Mouse (Mus musculus): ENCODE data around the gene Eml4. TPM values are rescaled to one million over a fixed set of nuclear protein-coding genes. Genes with fewer than 3 reads are reported as not detected.

Gene Eml4
- total and polyA plus RNA-seq, 3 experiments: 38.2 to 75.6 (median 60.1) TPM

DNA sequence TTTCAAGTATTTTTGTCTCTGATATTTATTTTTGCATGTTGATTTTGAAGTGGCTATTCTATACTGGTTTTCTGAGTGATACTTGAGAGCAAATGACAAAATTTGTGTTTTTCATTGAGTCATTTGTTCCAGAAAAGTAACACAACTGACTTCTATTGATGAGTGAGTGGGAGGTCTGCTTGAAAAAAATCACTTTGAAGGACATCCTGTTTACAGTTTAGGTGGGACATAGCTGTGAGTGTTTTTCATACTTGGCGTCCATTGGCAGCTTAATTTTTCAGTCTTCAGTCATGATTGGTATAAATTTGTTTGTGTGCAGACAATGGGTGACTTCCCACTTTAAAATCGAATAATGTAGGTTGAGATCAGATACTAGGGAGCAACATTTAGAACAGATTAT lies 14.4 kb downstream of the Eml4 start:
- Histone ChIP-seq H3K9me3 (replicated peaks; ENCODE audit: low read length) (no peaks in the 10 kb centered on the region), H3K27me3 (replicated peaks) (no peaks in the 10 kb centered on the region), H3K27ac (ENCODE audit: insufficient read depth, low read depth) (no peak overlapping the region), H3K4me1 (ENCODE audit: control insufficient read depth in 1 of 2, insufficient read depth in 2 of 2) (peaks cover 5 to 63% of the 10 kb centered on the region in 2 experiments; a peak in 3 of 4 replicates), H3K79me2 (replicated peaks; ENCODE audit: control insufficient read depth, extremely low read depth, insufficient read depth, poor library complexity, severe bottlenecking) (peaks cover 66% of the 10 kb centered on the region), H3K9ac (ENCODE audit: insufficient read depth, low read depth) (no peak overlapping the region), H3K4me2 (ENCODE audit: insufficient read depth, low read depth, poor library complexity, severe bottlenecking) (no peak overlapping the region), H3K36me3 (replicated peaks in 1 of 2; ENCODE audit: control insufficient read depth in 1 of 2, insufficient read depth in 1 of 2, low read length in 1 of 2) (peaks cover 0 to 40% of the 10 kb centered on the region in 2 experiments), H3K4me3 (replicated peaks in 1 of 3; ENCODE audit: low read depth in 2 of 3, low read length in 2 of 3, poor library complexity in 1 of 3) (no peak overlapping the region)
- dilution Hi-C loops (cut with MboI; ENCODE audit: extremely low pct_ligation_motif_present, extremely low pct_unique_long_range_greater_than_20kb, low sequenced_read_pairs): no loop called here
- no peak for DNase-seq (ENCODE audit: extremely low read depth)
- in situ Hi-C loops (cut with MboI; ENCODE audit: low pct_ligation_motif_present, low pct_unique_long_range_greater_than_20kb, low sequenced_read_pairs): no loop called here
- no peak for TF ChIP-seq CTCF (conservative IDR thresholded peaks at IDR 0.05 in 1 of 2, IDR thresholded peaks at IDR 0.05 in 1 of 2; ENCODE audit: low read depth in 2 of 2, low read length in 2 of 2)
- no peak for TF ChIP-seq POLR2AphosphoS2 (IDR thresholded peaks at IDR 0.05; ENCODE audit: low read depth, low read length)
- no peak for TF ChIP-seq TCF12 (IDR thresholded peaks at IDR 0.05; ENCODE audit: low read depth, low read length)
- no peak for TF ChIP-seq E2F4 (IDR thresholded peaks at IDR 0.05; ENCODE audit: insufficient replicate concordance, low read depth, low read length)
- no peak for TF ChIP-seq ZNF384 (IDR thresholded peaks at IDR 0.05; ENCODE audit: low read depth, low read length)
- TF ChIP-seq SMC3 (IDR thresholded peaks at IDR 0.05; ENCODE audit: low read depth, low read length): no peak
- TF ChIP-seq PAX5 (IDR thresholded peaks at IDR 0.05; ENCODE audit: low read length): no peak
- no peak for TF ChIP-seq MEF2A (IDR thresholded peaks at IDR 0.05; ENCODE audit: borderline replicate concordance, low read depth, low read length)
- no peak for TF ChIP-seq JUN (IDR thresholded peaks at IDR 0.05; ENCODE audit: insufficient read depth, low read depth, low read length)
- no peak for TF ChIP-seq MAZ (IDR thresholded peaks at IDR 0.05; ENCODE audit: low read depth, low read length)
- no peak for TF ChIP-seq JUND (conservative IDR thresholded peaks at IDR 0.05; ENCODE audit: low read depth, low read length)
- no peak for TF ChIP-seq ZC3H11A (IDR thresholded peaks at IDR 0.05; ENCODE audit: low read depth, low read length)
- no peak for TF ChIP-seq MAFK (IDR thresholded peaks at IDR 0.05; ENCODE audit: insufficient replicate concordance, low read length)
- no peak for TF ChIP-seq USF2 (conservative IDR thresholded peaks at IDR 0.05; ENCODE audit: low read depth, low read length)
- TF ChIP-seq IRF4 (IDR thresholded peaks at IDR 0.05; ENCODE audit: low read depth, low read length): no peak
- no peak for TF ChIP-seq USF1 (IDR thresholded peaks at IDR 0.05; ENCODE audit: low read depth, low read length)

DNA sequence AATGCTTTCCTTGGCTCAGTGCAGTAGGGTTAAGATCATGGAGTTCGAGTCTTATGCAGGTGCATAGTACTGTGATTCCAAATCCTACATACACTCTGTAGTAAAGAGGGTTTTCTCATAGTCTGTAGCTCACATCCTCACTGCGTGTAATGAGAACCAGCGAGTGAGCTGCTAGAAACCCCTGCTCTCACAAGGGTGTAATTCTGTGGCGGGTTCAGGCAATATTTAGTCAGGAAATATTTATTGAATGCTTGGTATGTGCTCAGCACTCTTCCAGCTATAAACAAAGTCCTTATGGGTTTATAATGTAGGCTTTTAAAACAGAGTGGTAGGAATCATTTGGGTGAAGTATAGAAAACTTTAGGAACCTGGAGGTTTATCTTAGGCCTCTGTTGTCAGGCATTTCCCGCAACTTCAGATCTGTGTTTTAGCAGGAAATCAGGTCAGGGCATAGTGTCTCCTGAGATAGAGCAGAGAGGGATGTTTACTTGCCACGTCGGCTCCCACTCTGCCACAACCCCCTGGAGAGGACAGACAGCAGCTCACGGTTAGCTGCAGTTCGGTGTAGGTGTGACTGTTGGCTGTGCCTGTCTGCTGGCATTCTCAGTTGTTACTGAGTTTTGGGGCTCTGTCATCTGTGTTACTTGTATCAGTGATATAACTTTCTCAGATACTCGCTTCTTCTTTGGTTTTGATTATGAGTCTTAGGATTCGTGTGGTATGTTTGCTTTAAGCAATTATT lies 15.1 kb downstream of the Eml4 start:
- Histone ChIP-seq H3K4me3 (replicated peaks in 1 of 3; ENCODE audit: low read depth in 2 of 3, low read length in 2 of 3, poor library complexity in 1 of 3) (no peak overlapping the region), H3K9ac (ENCODE audit: insufficient read depth, low read depth) (no peak overlapping the region), H3K9me3 (replicated peaks; ENCODE audit: low read length) (no peaks in the 10 kb centered on the region), H3K27ac (ENCODE audit: insufficient read depth, low read depth) (no peak overlapping the region), H3K4me2 (ENCODE audit: insufficient read depth, low read depth, poor library complexity, severe bottlenecking) (no peak overlapping the region), H3K4me1 (ENCODE audit: control insufficient read depth in 1 of 2, insufficient read depth in 2 of 2) (peaks cover 5 to 60% of the 10 kb centered on the region in 2 experiments; a peak in 3 of 4 replicates), H3K27me3 (replicated peaks) (no peaks in the 10 kb centered on the region), H3K79me2 (replicated peaks; ENCODE audit: control insufficient read depth, extremely low read depth, insufficient read depth, poor library complexity, severe bottlenecking) (peaks cover 68% of the 10 kb centered on the region), H3K36me3 (replicated peaks in 1 of 2; ENCODE audit: control insufficient read depth in 1 of 2, insufficient read depth in 1 of 2, low read length in 1 of 2) (peaks cover 0 to 37% of the 10 kb centered on the region in 2 experiments)
- DNase-seq (ENCODE audit: extremely low read depth): no peak
- in situ Hi-C loops (cut with MboI; ENCODE audit: low pct_ligation_motif_present, low pct_unique_long_range_greater_than_20kb, low sequenced_read_pairs) (no loop called here), dilution Hi-C loops (cut with MboI; ENCODE audit: extremely low pct_ligation_motif_present, extremely low pct_unique_long_range_greater_than_20kb, low sequenced_read_pairs) (no loop called here)
- TF ChIP-seq CTCF (conservative IDR thresholded peaks at IDR 0.05 in 1 of 2, IDR thresholded peaks at IDR 0.05 in 1 of 2; ENCODE audit: low read depth in 2 of 2, low read length in 2 of 2) (no peak), RCOR1 (conservative IDR thresholded peaks at IDR 0.05; ENCODE audit: low read depth, low read length) (no peak), TCF12 (IDR thresholded peaks at IDR 0.05; ENCODE audit: low read depth, low read length) (no peak), NRF1 (IDR thresholded peaks at IDR 0.05; ENCODE audit: low read depth, low read length) (no peak), USF1 (IDR thresholded peaks at IDR 0.05; ENCODE audit: low read depth, low read length) (no peak), MXI1 (IDR thresholded peaks at IDR 0.05; ENCODE audit: low read depth, low read length) (no peak), ZNF384 (IDR thresholded peaks at IDR 0.05; ENCODE audit: low read depth, low read length) (no peak), ETS1 (conservative IDR thresholded peaks at IDR 0.05; ENCODE audit: low read depth, low read length) (no peak), PAX5 (IDR thresholded peaks at IDR 0.05; ENCODE audit: low read length) (no peak), POLR2A (IDR thresholded peaks at IDR 0.05; ENCODE audit: low read depth, low read length) (no peak), SIN3A (IDR thresholded peaks at IDR 0.05; ENCODE audit: low read length) (no peak), ZMIZ1 (IDR thresholded peaks at IDR 0.05; ENCODE audit: low read depth, low read length) (no peak)
